Mouse (Mus musculus): ENCODE data around the gene Sbk3. TPM values are rescaled to one million over a fixed set of nuclear protein-coding genes. Genes with fewer than 3 reads are reported as not detected.

Sbk3 gene
- total RNA-seq, 1 experiment: not detected

- Histone ChIP-seq H3K4me3 (ENCODE audit: insufficient read depth in 1 of 2, low read depth in 1 of 2, low read length in 2 of 2, poor library complexity in 1 of 2, severe bottlenecking in 1 of 2) (no peak overlapping the region), H3K27ac (ENCODE audit: insufficient read depth, low read depth, low read length, poor library complexity, severe bottlenecking) (no peak overlapping the region), H3K9ac (ENCODE audit: insufficient read depth, low read depth, low read length, poor library complexity, severe bottlenecking) (no peak overlapping the region), H3K4me1 (ENCODE audit: control insufficient read depth in 2 of 2, insufficient read depth in 2 of 2, low read length in 2 of 2, poor library complexity in 1 of 2) (peaks cover 0 to 2% of the 10 kb centered on the region in 2 experiments; a peak in 1 of 4 replicates), H3K36me3 (ENCODE audit: control insufficient read depth, insufficient read depth, low read length, poor library complexity, severe bottlenecking) (no peaks in the 10 kb centered on the region), H3K9me3 (ENCODE audit: control insufficient read depth, insufficient read depth, low read depth, low read length) (no peaks in the 10 kb centered on the region)
- DNase-seq (ENCODE audit: low read depth, low spot score): no peak
- TF ChIP-seq ZC3H11A (IDR thresholded peaks at IDR 0.05; ENCODE audit: borderline replicate concordance, low read depth, low read length): no peak
- no peak for TF ChIP-seq CHD2 (IDR thresholded peaks at IDR 0.05; ENCODE audit: low read depth, low read length)
- no peak for TF ChIP-seq ZNF384 (IDR thresholded peaks at IDR 0.05; ENCODE audit: low read depth, low read length)
- no peak for TF ChIP-seq HCFC1 (IDR thresholded peaks at IDR 0.05; ENCODE audit: borderline replicate concordance, insufficient read depth, low read length)
- no peak for TF ChIP-seq MAFK (IDR thresholded peaks at IDR 0.05; ENCODE audit: insufficient read depth, low read depth, low read length)
- in situ Hi-C loops (cut with MboI; ENCODE audit: low sequenced_read_pairs in 2 of 2, unreplicated experiment in 2 of 2): no loop called here
Observed at GRCm38 (mm10) chr7:4934160-4934914, 36.6 kb downstream of the Sbk3 start.

GRCm38 (mm10) chr7:4933103-4933502, 37.9 kb downstream of the Sbk3 start:
- no peak overlapping the region for H3K27ac ChIP-seq (ENCODE audit: insufficient read depth, low read depth, low read length, poor library complexity, severe bottlenecking)
- in situ Hi-C loops (cut with MboI; ENCODE audit: low sequenced_read_pairs in 2 of 2, unreplicated experiment in 2 of 2): no loop called here
- TF ChIP-seq ZNF384 (IDR thresholded peaks at IDR 0.05; ENCODE audit: low read depth, low read length) (no peak), CHD2 (IDR thresholded peaks at IDR 0.05; ENCODE audit: low read depth, low read length) (no peak), HCFC1 (IDR thresholded peaks at IDR 0.05; ENCODE audit: borderline replicate concordance, insufficient read depth, low read length) (no peak), ZC3H11A (IDR thresholded peaks at IDR 0.05; ENCODE audit: borderline replicate concordance, low read depth, low read length) (no peak), MAFK (IDR thresholded peaks at IDR 0.05; ENCODE audit: insufficient read depth, low read depth, low read length) (no peak)
- no peaks in the 10 kb centered on the region for H3K9me3 ChIP-seq (ENCODE audit: control insufficient read depth, insufficient read depth, low read depth, low read length)
- H3K4me3 ChIP-seq (ENCODE audit: insufficient read depth in 1 of 2, low read depth in 1 of 2, low read length in 2 of 2, poor library complexity in 1 of 2, severe bottlenecking in 1 of 2): no peak overlapping the region
- H3K36me3 ChIP-seq (ENCODE audit: control insufficient read depth, insufficient read depth, low read length, poor library complexity, severe bottlenecking): no peaks in the 10 kb centered on the region
- peaks cover 0 to 2% of the 10 kb centered on the region in 2 experiments; a peak in 1 of 4 replicates for H3K4me1 ChIP-seq (ENCODE audit: control insufficient read depth in 2 of 2, insufficient read depth in 2 of 2, low read length in 2 of 2, poor library complexity in 1 of 2)
- H3K9ac ChIP-seq (ENCODE audit: insufficient read depth, low read depth, low read length, poor library complexity, severe bottlenecking): no peak overlapping the region
- no peak for DNase-seq (ENCODE audit: low read depth, low spot score)

DNA sequence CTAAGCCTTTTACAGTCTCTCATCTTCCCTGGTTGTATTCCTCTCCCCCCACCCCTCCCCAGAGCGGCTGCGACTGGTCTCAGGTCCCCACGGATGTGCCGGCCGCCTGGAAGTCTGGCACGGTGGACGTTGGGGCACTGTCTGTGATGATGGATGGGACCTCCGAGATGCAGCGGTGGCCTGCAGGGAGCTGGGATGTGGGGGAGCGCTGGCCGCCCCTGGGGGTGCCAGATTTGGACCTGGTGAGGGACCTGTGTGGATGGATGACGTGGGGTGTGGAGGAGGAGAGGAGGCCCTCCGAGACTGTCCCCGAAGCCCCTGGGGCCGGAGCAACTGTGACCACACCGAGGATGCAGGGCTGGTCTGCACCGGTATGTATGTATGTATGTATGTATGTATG, 42.6 kb downstream of the Sbk3 start:
- Histone ChIP-seq H3K4me1 (ENCODE audit: control insufficient read depth in 2 of 2, insufficient read depth in 2 of 2, low read length in 2 of 2, poor library complexity in 1 of 2) (peaks cover 2 to 17% of the 10 kb centered on the region in 2 experiments; a peak in 3 of 4 replicates), H3K27ac (ENCODE audit: insufficient read depth, low read depth, low read length, poor library complexity, severe bottlenecking) (no peak overlapping the region; the same call in 1 of the 2 replicates), H3K4me3 (ENCODE audit: insufficient read depth in 1 of 2, low read depth in 1 of 2, low read length in 2 of 2, poor library complexity in 1 of 2, severe bottlenecking in 1 of 2) (no peak overlapping the region), H3K9ac (ENCODE audit: insufficient read depth, low read depth, low read length, poor library complexity, severe bottlenecking) (no peak overlapping the region), H3K36me3 (ENCODE audit: control insufficient read depth, insufficient read depth, low read length, poor library complexity, severe bottlenecking) (no peaks in the 10 kb centered on the region), H3K9me3 (ENCODE audit: control insufficient read depth, insufficient read depth, low read depth, low read length) (no peaks in the 10 kb centered on the region)
- in situ Hi-C loops (cut with MboI; ENCODE audit: low sequenced_read_pairs in 2 of 2, unreplicated experiment in 2 of 2): no loop called here
- TF ChIP-seq ZNF384 (IDR thresholded peaks at IDR 0.05; ENCODE audit: low read depth, low read length) (no peak), CHD2 (IDR thresholded peaks at IDR 0.05; ENCODE audit: low read depth, low read length) (no peak), MAFK (IDR thresholded peaks at IDR 0.05; ENCODE audit: insufficient read depth, low read depth, low read length) (no peak), ZC3H11A (IDR thresholded peaks at IDR 0.05; ENCODE audit: borderline replicate concordance, low read depth, low read length) (no peak), HCFC1 (IDR thresholded peaks at IDR 0.05; ENCODE audit: borderline replicate concordance, insufficient read depth, low read length) (no peak)
- no peak for DNase-seq (ENCODE audit: low read depth, low spot score)

- peaks cover 2 to 20% of the 10 kb centered on the region in 2 experiments; a peak in 3 of 4 replicates for H3K4me1 ChIP-seq (ENCODE audit: control insufficient read depth in 2 of 2, insufficient read depth in 2 of 2, low read length in 2 of 2, poor library complexity in 1 of 2)
- no peaks in the 10 kb centered on the region for H3K36me3 ChIP-seq (ENCODE audit: control insufficient read depth, insufficient read depth, low read length, poor library complexity, severe bottlenecking)
- in situ Hi-C loops (cut with MboI; ENCODE audit: low sequenced_read_pairs in 2 of 2, unreplicated experiment in 2 of 2): no loop called here
- no peak overlapping the region for H3K27ac ChIP-seq (ENCODE audit: insufficient read depth, low read depth, low read length, poor library complexity, severe bottlenecking)
- no peaks in the 10 kb centered on the region for H3K9me3 ChIP-seq (ENCODE audit: control insufficient read depth, insufficient read depth, low read depth, low read length)
- H3K9ac ChIP-seq (ENCODE audit: insufficient read depth, low read depth, low read length, poor library complexity, severe bottlenecking): no peak overlapping the region
- TF ChIP-seq MAFK (IDR thresholded peaks at IDR 0.05; ENCODE audit: insufficient read depth, low read depth, low read length) (no peak), ZC3H11A (IDR thresholded peaks at IDR 0.05; ENCODE audit: borderline replicate concordance, low read depth, low read length) (no peak), HCFC1 (IDR thresholded peaks at IDR 0.05; ENCODE audit: borderline replicate concordance, insufficient read depth, low read length) (no peak), ZNF384 (IDR thresholded peaks at IDR 0.05; ENCODE audit: low read depth, low read length) (no peak), CHD2 (IDR thresholded peaks at IDR 0.05; ENCODE audit: low read depth, low read length) (no peak)
- DNase-seq (ENCODE audit: low read depth, low spot score): no peak
- H3K4me3 ChIP-seq (ENCODE audit: insufficient read depth in 1 of 2, low read depth in 1 of 2, low read length in 2 of 2, poor library complexity in 1 of 2, severe bottlenecking in 1 of 2): no peak overlapping the region
Observed at GRCm38 (mm10) chr7:4927711-4928110, 43.3 kb downstream of the Sbk3 start.

Measured in ES-E14 (cell line).